Mouse (Mus musculus) monocyte, adult 2 months (primary cell): ENCODE measurements around the gene Hcn1.

Experiments used
- DNase-seq, 2 experiments: peaks; one replicate each; pipeline ENCODE4 v3.0.0; 2022; ENCODE audit warnings: low spot score in 2 of 2, low read depth in 1 of 2

Hcn1 gene

DNA sequence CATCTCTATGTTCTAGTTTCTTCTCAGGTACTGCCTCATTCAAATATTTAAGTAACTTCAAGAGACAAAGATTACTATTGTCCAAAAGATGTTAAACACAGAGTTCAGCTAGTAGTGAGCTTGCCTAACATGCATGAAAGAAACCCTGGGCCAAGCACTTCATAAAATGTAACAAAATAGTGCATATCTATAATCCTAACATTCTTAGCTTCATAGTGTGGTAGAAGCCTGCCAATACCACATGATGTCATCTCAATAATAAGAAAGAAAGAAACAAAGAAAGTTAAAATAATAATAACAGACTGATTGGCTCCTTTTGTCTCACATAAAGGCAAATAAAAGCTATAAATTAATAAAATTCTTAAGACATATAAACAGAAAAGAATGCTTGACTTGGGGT, 103.5 kb downstream of the Hcn1 start:
- DNase-seq: no peak

- no peak for DNase-seq
These were observed 103.9 kb downstream of the Hcn1 start for GRCm38 (mm10) chr13:117705997-117706396.

- no peak for DNase-seq
These were observed 104.4 kb downstream of the Hcn1 start for GRCm38 (mm10) chr13:117706496-117706895.

GRCm38 (mm10) chr13:117706986-117707738, 105.0 kb downstream of the Hcn1 start:
- DNase-seq: no peak

GRCm38 (mm10) chr13:117710811-117711210, 108.7 kb downstream of the Hcn1 start:
- no peak for DNase-seq

- DNase-seq: no peak
These were observed 120.0 kb downstream of the Hcn1 start for GRCm38 (mm10) chr13:117722090-117722489.

- no peak for DNase-seq
These were observed 122.0 kb downstream of the Hcn1 start for GRCm38 (mm10) chr13:117724083-117724482.

DNA sequence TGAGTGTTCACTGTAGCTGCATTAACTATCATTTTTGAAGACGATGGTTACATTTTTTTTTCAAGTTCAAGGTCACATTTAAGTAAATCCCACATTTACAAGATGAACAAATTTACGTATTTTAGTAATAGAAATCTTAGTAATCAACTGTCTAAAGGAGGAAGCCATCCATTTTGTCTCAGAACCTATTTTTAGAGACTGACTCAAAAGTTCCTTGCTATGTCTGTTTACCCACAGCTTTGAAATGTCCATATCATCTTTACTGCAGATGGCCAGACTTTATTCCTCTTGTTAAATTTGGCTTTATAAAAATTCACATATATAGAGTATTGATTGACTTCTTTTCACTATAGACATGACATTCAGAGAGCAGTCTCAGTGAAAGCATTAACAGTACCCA, 126.3 kb downstream of the Hcn1 start:
- DNase-seq: no peak

DNA sequence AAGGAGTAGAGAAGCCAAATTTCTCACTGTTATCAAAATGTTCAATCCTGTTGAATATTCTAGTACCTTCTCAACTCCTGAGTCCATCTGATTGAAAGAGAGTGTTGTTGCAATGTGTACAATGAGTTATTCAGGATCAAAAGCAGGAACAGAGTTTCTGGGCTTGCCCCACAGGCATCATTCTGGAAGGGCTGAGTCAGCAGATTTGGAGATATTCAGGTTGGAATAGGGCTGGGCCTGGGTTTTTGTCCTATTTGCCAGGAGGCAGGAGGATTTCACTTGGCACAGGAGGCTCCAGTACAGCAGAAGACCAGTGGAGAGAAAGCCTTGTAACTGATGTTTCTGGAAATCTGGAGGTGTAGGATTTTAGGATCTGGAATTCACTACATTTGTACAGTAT, 130.6 kb downstream of the Hcn1 start:
- no peak for DNase-seq

GRCm38 (mm10) chr13:117744451-117744850, 142.3 kb downstream of the Hcn1 start:
- DNase-seq: no peak

- no peak for DNase-seq
These were observed 143.1 kb downstream of the Hcn1 start for GRCm38 (mm10) chr13:117745173-117745572.

GRCm38 (mm10) chr13:117765487-117765886, 163.4 kb downstream of the Hcn1 start:
- no peak for DNase-seq

DNA sequence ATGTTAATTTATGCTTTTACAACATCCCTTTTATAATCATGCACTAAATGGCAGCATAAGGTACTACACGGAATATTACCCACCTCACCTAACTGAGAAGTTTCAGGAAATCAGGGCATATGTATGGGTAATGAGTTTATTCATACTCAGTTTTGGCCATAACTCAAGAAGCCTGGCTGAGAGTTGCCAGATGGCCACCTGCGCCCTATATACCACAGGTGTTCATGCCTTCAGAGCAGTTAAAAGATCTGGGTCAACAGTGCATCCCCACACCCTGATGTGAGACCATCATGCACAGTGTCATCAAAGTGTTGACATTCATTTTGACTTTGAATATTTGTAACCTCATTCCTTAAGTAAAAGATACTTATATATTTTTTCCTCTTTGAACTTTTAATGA, 183.3 kb downstream of the Hcn1 start:
- no peak for DNase-seq

GRCm38 (mm10) chr13:117792861-117793260, 190.7 kb downstream of the Hcn1 start:
- no peak for DNase-seq

GRCm38 (mm10) chr13:117801061-117801460, 198.9 kb downstream of the Hcn1 start:
- DNase-seq: no peak

GRCm38 (mm10) chr13:117827628-117828027, 225.5 kb downstream of the Hcn1 start:
- no peak for DNase-seq

- no peak for DNase-seq
These were observed 234.5 kb downstream of the Hcn1 start for GRCm38 (mm10) chr13:117836658-117837057.

DNA sequence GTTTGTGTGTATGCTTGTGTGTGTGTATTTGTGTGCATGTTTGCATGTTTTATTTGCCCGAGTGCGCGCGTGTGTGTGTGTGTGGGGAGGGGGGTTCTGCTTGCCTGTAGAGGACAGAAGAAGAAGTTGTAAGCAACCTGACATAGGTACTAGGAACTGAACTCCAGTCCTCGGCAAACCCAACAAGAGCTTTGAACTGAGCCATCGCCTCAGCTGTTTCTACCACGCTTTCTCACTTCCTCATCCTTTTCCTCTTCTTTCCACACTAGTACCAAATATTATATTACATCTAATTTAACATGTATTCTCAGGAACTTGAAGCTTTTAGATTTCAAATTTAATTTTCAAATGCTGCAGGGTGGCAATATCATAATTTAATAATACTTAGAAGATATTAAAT, 236.1 kb downstream of the Hcn1 start:
- DNase-seq: no peak

- DNase-seq: no peak
These were observed 240.2 kb downstream of the Hcn1 start for GRCm38 (mm10) chr13:117842366-117842765.

- no peak for DNase-seq
These were observed 245.2 kb downstream of the Hcn1 start for GRCm38 (mm10) chr13:117847290-117847689.

GRCm38 (mm10) chr13:117848757-117849156, 246.6 kb downstream of the Hcn1 start:
- DNase-seq: no peak

GRCm38 (mm10) chr13:117851954-117852710, 250.0 kb downstream of the Hcn1 start:
- no peak for DNase-seq

- no peak for DNase-seq
These were observed 250.6 kb downstream of the Hcn1 start for GRCm38 (mm10) chr13:117852711-117853051.
